Mouse (Mus musculus): ENCODE measurements around the gene Cfap58.

The Cfap58 gene

DNA sequence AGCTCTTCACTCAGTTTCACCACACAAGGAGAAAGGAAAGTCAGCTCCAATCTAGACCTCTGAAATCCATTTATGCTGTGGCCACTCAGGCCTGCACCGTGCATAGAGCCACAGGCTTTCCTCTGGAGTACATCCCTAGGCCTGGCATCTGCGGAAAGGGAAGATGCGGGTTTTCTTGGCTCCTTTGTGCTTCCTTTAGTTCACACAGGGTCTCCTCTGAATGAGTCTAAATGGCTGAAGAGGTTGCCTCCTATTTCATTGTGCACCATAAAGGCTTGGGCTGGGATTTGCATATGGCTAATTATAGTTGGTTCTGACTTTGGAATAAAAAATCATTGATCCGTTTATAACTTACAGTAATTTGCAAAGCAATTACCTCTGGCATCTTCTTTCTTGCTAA, 144.0 kb downstream of the Cfap58 start:
- in situ Hi-C loops (cut with MboI), result no loop called here

Data from mature B cell (primary cell).